Mouse (Mus musculus): ENCODE results near the gene Supt3. TPM values are rescaled to one million over a fixed set of nuclear protein-coding genes. Genes with fewer than 3 reads are reported as not detected.

Supt3 gene
- polyA plus RNA-seq, 1 experiment, result 12.6 TPM

GRCm38 (mm10) chr17:44948321-44948720 lies 171.4 kb downstream of the Supt3 start:
- Histone ChIP-seq H3K4me3 (replicated peaks; ENCODE audit: control insufficient read depth, low read depth, low read length) (no peak overlapping the region), H3K27ac (ENCODE audit: control insufficient read depth, insufficient read depth, low read depth, low read length, poor library complexity) (no peak overlapping the region), H3K4me1 (ENCODE audit: control insufficient read depth, insufficient read depth, low read length) (no peaks in the 10 kb centered on the region; the same call in 1 of the 2 replicates)
- 96% methylated on average over 3 of the region's 3 CpGs for WGBS
- TF ChIP-seq POLR2A (IDR thresholded peaks at IDR 0.05; ENCODE audit: borderline replicate concordance, control insufficient read depth, low read depth, low read length), result no peak
- no peak for TF ChIP-seq CTCF (IDR thresholded peaks at IDR 0.05; ENCODE audit: control insufficient read depth, insufficient read depth, low read length)

DNA sequence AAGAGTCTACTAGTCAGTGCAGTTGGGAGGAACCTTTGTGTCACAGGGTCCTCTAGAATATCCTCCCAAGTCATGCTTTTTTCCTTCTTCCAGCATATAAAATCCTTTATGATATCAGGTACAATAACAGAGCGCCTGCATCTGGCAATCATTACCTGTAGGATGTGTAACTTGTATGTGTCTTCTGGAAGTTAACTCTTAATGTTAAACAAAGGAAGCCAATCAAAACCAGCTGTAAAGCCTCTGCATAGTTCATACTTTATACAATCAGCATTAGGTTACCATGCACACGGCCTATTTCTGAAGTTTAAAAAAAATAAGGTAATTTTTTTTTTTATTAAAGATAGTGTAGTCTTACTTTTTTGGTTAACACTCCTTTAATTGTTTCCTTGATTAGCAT lies 179.7 kb downstream of the Supt3 start:
- Histone ChIP-seq H3K4me1 (ENCODE audit: control insufficient read depth, insufficient read depth, low read length) (no peaks in the 10 kb centered on the region), H3K4me3 (replicated peaks; ENCODE audit: control insufficient read depth, low read depth, low read length) (no peak overlapping the region), H3K27ac (ENCODE audit: control insufficient read depth, insufficient read depth, low read depth, low read length, poor library complexity) (no peak overlapping the region)
- no peak for TF ChIP-seq POLR2A (IDR thresholded peaks at IDR 0.05; ENCODE audit: borderline replicate concordance, control insufficient read depth, low read depth, low read length)
- TF ChIP-seq CTCF (IDR thresholded peaks at IDR 0.05; ENCODE audit: control insufficient read depth, insufficient read depth, low read length), result no peak
- WGBS, result 77% methylated on average over 2 of the region's 2 CpGs

DNA sequence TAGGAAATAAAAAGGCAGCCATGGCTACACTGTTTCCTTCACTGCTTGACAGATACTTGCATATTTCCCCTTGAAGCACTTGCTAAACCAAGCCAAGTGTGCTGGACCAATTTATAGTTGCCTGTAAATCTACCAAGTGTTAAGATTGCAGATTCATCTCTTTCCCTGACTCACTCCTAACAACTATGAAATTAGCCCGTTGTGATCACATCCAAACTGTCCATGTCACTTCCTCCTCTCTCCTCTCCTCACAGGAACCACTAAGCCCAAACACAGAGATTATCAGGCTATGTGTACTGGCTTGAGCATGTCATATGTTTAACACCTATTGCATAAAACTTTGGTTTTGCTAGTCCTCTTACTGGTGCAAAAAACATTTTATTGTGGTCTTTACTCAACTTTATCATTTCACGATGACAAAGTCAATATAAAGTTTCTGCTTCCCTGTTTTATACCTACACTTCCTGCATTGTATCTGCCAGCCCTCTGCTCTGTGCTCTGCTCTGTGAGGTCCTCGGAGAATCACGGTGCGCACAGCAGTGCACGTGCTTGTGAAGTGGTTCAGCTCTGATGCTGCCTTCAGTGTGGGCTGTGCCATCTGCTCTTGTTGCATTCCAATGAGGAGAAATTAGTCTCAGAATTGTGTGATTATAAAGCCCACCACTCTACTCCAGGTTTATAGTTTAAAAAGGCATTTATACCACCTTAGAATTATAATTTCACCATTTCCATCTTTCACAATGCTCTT lies 186.3 kb downstream of the Supt3 start:
- TF ChIP-seq POLR2A (IDR thresholded peaks at IDR 0.05; ENCODE audit: borderline replicate concordance, control insufficient read depth, low read depth, low read length), result no peak
- Histone ChIP-seq H3K4me3 (replicated peaks; ENCODE audit: control insufficient read depth, low read depth, low read length) (no peak overlapping the region), H3K4me1 (ENCODE audit: control insufficient read depth, insufficient read depth, low read length) (no peaks in the 10 kb centered on the region), H3K27ac (ENCODE audit: control insufficient read depth, insufficient read depth, low read depth, low read length, poor library complexity) (no peak overlapping the region)
- 54% methylated on average over 6 of the region's 6 CpGs for WGBS

GRCm38 (mm10) chr17:44967186-44967585 lies 190.2 kb downstream of the Supt3 start:
- H3K27ac ChIP-seq (ENCODE audit: control insufficient read depth, insufficient read depth, low read depth, low read length, poor library complexity), result no peak overlapping the region
- no peak for TF ChIP-seq POLR2A (IDR thresholded peaks at IDR 0.05; ENCODE audit: borderline replicate concordance, control insufficient read depth, low read depth, low read length)
- no peak for TF ChIP-seq CTCF (IDR thresholded peaks at IDR 0.05; ENCODE audit: control insufficient read depth, insufficient read depth, low read length)
- 76% methylated on average over 1 of the region's 1 CpGs for WGBS
- no peak overlapping the region for H3K4me3 ChIP-seq (replicated peaks; ENCODE audit: control insufficient read depth, low read depth, low read length)
- H3K4me1 ChIP-seq (ENCODE audit: control insufficient read depth, insufficient read depth, low read length), result no peaks in the 10 kb centered on the region

GRCm38 (mm10) chr17:44970255-44970654 lies 193.3 kb downstream of the Supt3 start:
- Histone ChIP-seq H3K27ac (ENCODE audit: control insufficient read depth, insufficient read depth, low read depth, low read length, poor library complexity) (no peak overlapping the region), H3K4me3 (replicated peaks; ENCODE audit: control insufficient read depth, low read depth, low read length) (no peak overlapping the region), H3K4me1 (ENCODE audit: control insufficient read depth, insufficient read depth, low read length) (no peaks in the 10 kb centered on the region)
- TF ChIP-seq CTCF (IDR thresholded peaks at IDR 0.05; ENCODE audit: control insufficient read depth, insufficient read depth, low read length), result no peak
- no peak for TF ChIP-seq POLR2A (IDR thresholded peaks at IDR 0.05; ENCODE audit: borderline replicate concordance, control insufficient read depth, low read depth, low read length)
- 79% methylated on average over 3 of the region's 3 CpGs for WGBS

DNA sequence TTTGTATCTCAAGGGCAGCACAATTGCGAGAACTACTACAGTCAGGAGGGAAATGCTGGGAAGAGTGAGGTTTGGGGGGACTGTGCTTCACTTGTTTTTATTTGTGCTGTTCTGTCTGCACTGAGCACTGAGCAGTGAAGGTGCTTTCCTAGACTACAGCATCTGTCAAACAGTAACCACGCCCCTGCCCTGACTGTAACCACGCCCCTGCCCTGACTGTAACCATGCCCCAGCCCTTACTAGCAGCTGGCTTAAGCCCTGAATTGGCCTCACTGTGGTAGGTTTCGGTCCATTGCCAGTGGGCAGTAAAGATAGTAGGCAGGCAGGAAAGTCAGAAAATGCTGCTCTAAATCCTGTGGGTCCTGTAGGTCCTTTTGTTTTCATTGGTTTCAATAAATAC lies 196.5 kb downstream of the Supt3 start:
- Histone ChIP-seq H3K27ac (ENCODE audit: control insufficient read depth, insufficient read depth, low read depth, low read length, poor library complexity) (no peak overlapping the region), H3K4me1 (ENCODE audit: control insufficient read depth, insufficient read depth, low read length) (no peaks in the 10 kb centered on the region), H3K4me3 (replicated peaks; ENCODE audit: control insufficient read depth, low read depth, low read length) (no peak overlapping the region)
- TF ChIP-seq POLR2A (IDR thresholded peaks at IDR 0.05; ENCODE audit: borderline replicate concordance, control insufficient read depth, low read depth, low read length) (no peak), CTCF (IDR thresholded peaks at IDR 0.05; ENCODE audit: control insufficient read depth, insufficient read depth, low read length) (no peak)
- WGBS, result 69% methylated on average over 4 of the region's 4 CpGs

- no peak for TF ChIP-seq POLR2A (IDR thresholded peaks at IDR 0.05; ENCODE audit: borderline replicate concordance, control insufficient read depth, low read depth, low read length)
- no peak for TF ChIP-seq CTCF (IDR thresholded peaks at IDR 0.05; ENCODE audit: control insufficient read depth, insufficient read depth, low read length)
- Histone ChIP-seq H3K4me1 (ENCODE audit: control insufficient read depth, insufficient read depth, low read length) (no peaks in the 10 kb centered on the region), H3K27ac (ENCODE audit: control insufficient read depth, insufficient read depth, low read depth, low read length, poor library complexity) (no peak overlapping the region), H3K4me3 (replicated peaks; ENCODE audit: control insufficient read depth, low read depth, low read length) (no peak overlapping the region)
- WGBS, result 92% methylated on average over 2 of the region's 2 CpGs
These were observed 200.7 kb downstream of the Supt3 start for GRCm38 (mm10) chr17:44977690-44978089.

DNA sequence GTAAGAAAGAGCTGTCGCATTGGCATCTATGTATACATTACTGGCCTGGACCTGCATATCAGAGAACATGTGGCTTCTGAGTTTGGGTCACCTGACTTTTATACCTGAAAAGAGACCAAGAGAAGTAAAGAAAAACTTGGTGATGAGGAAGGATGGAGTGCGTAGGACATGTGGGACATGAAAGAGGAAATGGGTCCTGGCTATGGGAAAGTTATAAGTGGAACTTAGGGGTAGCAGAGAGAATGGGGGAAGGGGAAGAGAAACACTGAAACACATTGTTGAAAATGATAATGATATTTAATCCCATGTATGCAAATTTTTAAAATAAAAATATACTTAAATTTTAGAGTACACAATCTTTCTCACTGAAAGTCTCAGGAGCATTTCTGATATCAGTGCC lies 211.0 kb downstream of the Supt3 start:
- no peak overlapping the region for H3K27ac ChIP-seq (ENCODE audit: control insufficient read depth, insufficient read depth, low read depth, low read length, poor library complexity)
- no peak overlapping the region for H3K4me3 ChIP-seq (replicated peaks; ENCODE audit: control insufficient read depth, low read depth, low read length)
- TF ChIP-seq CTCF (IDR thresholded peaks at IDR 0.05; ENCODE audit: control insufficient read depth, insufficient read depth, low read length) (no peak), POLR2A (IDR thresholded peaks at IDR 0.05; ENCODE audit: borderline replicate concordance, control insufficient read depth, low read depth, low read length) (no peak)
- H3K4me1 ChIP-seq (ENCODE audit: control insufficient read depth, insufficient read depth, low read length), result no peaks in the 10 kb centered on the region
- 69% methylated on average over 2 of the region's 2 CpGs for WGBS

- H3K4me3 ChIP-seq (replicated peaks; ENCODE audit: control insufficient read depth, low read depth, low read length), result no peak overlapping the region
- H3K27ac ChIP-seq (ENCODE audit: control insufficient read depth, insufficient read depth, low read depth, low read length, poor library complexity), result no peak overlapping the region
- 87% methylated on average over 4 of the region's 4 CpGs for WGBS
- no peaks in the 10 kb centered on the region; the same call in 1 of the 2 replicates for H3K4me1 ChIP-seq (ENCODE audit: control insufficient read depth, insufficient read depth, low read length)
- TF ChIP-seq POLR2A (IDR thresholded peaks at IDR 0.05; ENCODE audit: borderline replicate concordance, control insufficient read depth, low read depth, low read length), result no peak
- no peak for TF ChIP-seq CTCF (IDR thresholded peaks at IDR 0.05; ENCODE audit: control insufficient read depth, insufficient read depth, low read length)
These were observed 226.4 kb downstream of the Supt3 start for GRCm38 (mm10) chr17:45003311-45003710.
